Mouse (Mus musculus) urinary bladder, postnatal 14 days (tissue): ENCODE results near the gene Tph1.

Experiments
- DNase-seq: peaks from one replicate; pipeline ENCODE4 v3.0.0; 2021; ENCODE audit warnings: low spot score

The Tph1 gene

DNA sequence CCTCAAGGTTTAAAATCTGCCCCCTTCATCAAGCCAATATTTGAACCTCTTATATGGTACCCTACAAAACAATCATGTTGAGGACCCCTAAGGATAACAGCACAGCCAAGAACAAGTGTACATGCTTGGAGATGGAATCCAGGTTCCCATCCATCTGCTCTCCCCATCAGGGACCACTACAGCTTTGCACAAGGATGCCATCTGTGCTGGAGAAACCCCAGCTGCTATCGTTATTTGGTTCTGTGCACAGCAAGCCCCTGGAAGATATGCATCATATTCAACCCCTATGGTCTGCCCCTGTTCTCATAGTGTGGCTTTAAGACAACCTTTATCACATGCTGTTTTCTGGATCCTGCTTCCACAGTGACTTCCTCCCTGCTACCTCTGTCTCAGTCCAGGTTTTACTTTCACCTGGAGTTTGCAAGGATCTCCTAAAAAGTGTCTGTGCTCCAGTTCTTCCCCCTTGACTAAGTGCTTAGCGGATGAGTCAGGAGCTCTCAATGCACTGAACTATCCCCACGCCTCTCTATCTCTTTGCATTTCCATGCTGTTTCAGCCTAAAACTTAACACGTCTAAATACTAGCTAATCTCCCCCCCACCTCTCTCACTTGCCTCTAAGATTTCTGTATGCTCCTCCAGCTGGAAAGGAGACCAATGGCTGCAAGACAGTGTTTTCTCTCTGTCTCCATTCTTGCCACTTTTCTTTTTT, 23.8 kb downstream of the Tph1 start:
- no peak for DNase-seq

DNA sequence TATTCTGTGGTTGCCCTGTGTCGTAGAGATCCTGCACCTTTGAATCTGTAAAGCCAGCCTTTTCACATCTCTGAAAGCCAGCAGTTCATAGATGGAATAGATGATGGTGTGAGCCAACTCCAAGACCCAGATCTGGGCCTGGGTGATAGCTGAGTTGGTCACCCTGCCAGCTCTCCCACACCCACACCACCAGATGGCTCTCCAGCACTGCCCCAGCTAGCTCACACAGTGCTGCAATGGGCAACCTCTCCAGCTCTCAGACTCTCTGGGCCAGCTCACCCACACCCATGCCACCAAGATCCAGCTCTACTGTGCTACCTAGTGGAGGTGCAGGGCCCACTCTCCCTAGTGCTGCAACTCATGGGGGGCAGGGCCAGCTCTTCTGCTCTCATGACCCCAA, 29.2 kb downstream of the Tph1 start:
- no peak for DNase-seq

DNA sequence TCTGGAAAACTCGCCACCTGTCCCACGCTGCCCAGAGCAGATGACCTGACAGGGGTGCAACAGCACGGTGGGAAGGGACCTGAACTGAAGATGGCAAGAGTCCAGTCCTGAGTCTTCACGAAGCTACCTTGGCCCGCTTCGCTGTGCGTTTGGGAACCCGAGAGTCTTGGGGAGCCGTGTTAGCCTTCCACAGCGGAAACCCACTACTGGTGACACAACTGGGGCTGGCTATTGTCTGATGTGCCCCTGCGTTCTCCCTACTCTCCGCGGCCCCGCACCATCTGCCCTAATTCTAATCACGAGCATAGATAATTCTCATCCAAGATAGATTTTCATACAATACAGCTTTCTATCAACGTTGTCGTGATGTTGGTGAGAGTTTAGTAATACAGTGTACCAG, 32.3 kb downstream of the Tph1 start:
- no peak for DNase-seq

DNA sequence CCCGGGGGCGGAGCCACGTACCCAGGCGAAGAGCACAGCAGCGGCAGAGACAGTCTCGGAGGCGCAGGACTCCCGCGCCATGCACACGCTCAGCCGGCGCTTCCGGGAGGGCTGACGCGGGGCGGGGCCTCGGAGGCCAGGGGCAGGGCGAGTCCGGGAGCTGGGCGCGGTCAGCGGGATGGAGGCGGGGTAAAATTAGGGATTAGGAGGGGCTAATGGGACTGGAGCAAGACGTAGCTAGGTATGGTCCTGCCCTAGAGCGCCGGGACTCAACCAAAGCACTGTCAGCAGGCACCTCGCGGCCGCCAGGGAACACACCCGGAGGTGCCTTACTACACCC, 32.7 kb downstream of the Tph1 start, which contains the start of gene Sergef:
Gene Sergef, minus strand, starts transcription at position 116 of the 340 bp plus-strand sequence.
- peak; percentile 90 for DNase-seq

DNA sequence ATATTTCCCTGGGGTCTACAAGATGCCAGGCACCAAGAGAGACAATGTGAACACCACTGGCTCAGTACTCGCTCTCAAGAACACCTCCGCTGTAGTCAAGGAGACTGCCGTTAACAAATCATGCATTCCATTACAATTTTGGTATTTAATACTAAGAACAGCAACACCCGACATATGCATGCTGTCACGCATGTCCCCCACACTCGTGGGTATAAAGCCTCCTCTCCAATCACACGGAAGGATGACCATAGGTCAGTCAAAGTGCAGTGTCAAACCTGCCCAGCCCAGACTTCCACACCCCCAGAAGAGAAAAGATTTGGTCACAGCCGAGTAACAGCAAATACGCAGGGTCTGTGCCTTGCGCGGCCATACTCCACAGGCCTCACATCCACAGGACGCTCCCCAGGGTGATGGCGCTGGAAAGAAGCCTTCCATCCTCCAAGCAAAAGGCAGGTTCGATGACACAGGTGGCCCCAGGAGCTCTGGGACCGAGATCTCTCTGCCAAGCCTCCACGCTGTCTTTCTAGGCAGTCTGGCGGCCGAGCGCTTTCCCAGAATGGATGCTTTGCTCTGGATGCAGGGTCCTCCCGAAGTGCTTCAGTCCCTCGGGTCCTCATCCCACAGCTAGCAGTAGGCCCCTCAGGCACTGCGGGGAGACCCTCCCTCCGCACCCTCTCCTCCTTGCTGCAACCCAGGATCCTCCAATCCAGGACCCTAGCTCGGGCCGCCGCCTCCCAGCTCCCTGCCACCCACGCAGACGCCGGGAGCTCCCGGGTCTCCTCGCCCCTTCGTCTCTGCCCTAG, 33.2 kb downstream of the Tph1 start:
- DNase-seq: no peak

DNA sequence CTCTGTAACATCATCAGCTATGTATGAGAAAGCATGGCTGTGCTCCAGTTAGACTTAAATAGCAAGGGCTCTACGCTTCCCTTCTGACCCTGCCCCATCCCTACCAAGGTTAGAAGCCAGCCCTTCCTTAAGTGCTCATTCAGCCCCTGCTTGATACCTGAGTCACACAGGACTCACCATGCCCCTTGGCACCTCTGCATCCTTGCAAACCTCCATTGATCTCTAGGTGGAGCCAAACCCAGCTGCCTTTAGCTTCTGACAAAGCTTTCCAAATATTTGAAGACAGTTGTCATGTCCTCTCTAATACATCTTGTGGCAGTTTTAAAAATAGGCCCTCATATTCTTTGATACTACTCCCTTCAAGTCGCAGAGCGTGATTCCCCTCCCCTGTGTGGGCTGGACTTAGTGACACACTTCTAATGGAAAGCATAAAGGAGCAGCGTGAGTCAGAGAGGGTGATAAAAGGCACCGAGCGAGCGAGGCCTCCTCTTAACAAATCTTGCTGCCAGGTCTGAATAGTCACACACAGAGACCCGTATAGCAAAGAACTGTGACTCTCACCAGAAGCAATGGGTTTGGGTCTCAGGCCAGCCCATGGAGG, 43.9 kb downstream of the Tph1 start:
- no peak for DNase-seq

DNA sequence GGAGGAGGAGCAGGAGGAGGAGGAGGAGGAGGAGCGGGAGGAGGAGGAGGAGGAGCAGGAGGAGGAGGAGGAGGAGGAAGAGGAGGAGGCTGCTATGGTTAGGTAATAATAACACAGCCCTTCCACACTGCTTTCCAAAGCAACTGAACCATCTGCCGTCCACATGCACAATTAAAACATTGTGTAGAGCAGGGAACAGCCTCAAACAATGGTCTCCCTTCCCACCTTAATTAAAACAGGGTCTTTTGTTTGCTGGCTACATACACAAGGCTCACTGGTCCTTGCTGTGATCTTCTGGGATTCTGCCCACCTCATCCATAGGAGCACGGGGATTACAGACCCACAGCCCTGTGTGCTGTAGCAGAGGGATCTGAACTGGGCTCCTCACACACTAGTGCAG, 48.4 kb downstream of the Tph1 start:
- no peak for DNase-seq

DNA sequence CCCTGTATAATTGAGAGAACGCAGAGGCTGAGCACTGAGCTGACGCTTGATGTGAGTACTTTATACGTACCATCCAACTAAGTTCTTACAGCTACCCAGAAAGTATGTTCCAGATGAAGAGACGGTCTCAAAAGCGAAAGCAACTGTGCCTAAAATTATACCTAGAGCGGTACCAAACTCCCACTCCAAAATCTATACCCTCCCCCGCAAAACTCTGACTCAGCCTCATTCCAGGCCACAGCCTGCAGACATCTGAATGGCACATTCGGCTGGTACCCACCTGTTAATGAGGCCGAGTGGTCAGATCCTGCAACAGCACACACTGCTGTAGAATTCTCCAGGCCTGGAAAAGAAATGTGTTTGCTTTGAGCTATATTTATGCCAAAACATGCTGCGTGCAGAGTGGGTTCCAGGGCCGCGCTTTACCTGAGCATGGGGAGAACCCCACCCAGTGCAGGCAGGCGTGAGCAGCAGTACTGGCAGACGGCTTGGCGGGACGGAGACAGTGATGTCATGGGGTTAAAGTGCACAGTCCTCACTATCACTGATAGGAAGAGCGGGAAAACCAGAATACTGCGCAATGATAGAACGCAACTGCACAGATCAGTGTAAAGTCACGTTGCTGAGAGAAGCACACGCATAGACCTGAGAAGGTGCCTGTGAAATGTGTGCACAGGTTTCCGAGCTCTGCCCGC, 53.8 kb downstream of the Tph1 start:
- DNase-seq: no peak

DNA sequence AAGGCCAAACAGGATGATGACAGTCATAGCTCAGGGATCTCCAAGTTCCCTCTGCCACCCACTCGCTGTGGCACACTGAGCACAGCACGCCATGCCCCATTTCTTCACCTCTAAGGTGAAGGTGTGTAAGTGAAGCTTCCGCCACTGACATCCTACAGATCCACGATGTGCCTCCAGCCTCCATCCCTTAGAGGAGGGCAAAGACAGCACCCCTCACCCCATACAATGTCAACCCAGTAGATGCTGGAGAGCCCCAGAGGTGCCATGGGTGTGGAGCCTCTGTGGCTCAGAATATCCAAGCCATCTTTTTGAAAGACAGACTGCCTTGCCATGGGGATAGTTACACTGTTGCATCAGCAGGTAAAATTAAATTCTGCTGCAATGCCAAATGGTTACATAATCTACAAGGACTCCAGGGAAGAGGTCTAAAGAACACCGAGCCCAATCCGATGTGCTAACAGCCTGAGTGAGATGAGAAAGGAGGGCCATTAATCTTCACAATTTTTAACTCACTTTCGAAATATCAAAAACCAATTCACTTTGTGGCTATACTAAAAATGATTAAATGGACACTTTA, 55.8 kb downstream of the Tph1 start:
- DNase-seq: no peak

DNA sequence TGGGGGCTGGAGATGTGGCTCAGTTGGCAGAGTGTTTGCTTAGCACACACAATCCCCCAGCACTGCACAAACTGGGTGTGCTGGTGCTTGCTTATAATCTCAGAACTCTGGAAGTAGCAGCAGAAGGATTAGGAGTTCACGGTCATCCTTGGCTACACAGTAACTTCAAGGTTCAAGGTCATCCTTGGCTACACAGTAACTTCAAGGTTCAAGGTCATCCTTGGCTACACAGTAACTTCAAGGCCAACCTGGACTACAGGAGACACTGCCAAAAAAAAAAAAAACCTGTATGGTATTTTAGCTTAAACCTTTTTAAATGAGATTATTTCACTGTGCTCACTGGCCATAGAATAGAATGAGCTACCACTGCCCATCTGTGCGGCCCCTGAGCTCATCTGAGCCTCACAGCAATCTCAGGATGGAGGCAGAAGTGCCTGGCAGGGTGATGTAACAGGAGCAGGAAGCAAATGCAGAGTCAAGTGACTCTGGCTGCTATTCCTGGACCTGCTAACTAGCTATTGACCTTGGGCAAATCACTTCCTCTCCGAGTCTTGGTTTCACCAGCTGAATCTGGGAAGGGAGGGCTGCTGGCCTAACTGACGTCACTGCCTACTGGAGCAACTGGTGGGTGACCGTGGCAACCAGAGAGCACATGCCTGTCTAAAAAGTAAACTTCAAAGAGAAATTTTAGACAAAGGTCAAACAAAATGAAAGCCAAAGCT, 56.9 kb downstream of the Tph1 start:
- no peak for DNase-seq

DNA sequence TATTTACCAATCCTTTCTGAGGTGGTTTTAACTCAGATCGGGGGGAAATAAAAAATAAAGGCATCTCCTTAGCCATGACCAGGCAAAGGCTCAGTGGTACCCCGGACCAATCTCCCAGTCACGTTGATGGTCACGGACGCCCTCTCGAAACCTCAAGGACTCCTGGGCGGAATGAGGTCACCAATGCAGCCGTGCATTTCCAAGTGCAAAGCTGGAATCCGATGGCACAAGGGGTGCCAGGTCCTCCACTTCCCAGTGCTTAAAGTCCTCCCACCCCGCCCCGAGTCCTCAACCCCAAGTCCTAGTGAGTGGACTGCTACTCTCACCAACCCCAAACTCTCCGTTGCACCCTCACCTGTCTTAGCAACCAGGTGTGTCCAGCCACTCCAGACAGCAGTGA, 58.1 kb downstream of the Tph1 start:
- no peak for DNase-seq

DNA sequence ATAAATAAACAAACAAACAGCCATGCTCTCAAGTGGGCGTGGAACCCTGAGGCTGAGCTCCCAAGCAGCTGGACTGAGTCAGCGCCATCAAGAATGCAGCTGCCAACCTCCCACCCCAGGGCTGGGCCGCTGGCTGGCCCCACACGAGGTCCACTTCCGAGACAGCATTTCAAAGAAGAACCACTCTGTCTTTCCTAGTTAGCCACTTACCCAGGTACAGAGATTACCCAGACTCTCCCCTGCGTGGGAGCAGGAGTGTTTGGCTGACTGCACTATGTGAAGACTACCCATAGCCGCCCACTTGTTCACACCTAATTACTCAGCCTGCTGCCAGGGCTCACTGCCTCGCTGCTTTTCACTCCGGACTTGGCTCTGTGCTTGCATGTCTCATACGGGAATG, 59.2 kb downstream of the Tph1 start:
- DNase-seq: no peak

DNA sequence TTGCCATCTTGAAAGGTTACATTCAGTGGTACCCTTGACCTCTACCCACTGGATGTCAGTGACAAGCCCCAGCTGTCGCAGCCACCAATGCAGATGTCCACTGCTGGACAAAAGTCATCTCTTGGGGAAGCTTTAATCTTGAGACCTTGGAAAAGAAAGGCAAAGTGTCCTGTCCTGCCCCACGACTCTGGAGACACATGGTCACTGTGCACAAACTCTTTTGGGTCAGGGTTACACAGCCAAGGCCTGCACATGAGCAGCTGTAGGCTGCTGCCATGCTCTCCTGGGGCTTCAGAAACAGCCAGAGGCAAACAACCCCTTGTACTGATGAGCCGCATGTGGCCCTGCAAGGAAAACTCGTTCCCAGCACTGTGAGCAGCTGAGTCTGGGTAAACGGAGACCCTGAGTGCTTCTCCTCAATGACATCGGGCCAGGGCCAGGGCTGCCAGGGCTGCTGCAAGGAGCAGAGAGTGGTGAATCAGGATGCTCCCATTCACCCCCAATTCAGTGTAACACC, 59.9 kb downstream of the Tph1 start:
- no peak for DNase-seq

DNA sequence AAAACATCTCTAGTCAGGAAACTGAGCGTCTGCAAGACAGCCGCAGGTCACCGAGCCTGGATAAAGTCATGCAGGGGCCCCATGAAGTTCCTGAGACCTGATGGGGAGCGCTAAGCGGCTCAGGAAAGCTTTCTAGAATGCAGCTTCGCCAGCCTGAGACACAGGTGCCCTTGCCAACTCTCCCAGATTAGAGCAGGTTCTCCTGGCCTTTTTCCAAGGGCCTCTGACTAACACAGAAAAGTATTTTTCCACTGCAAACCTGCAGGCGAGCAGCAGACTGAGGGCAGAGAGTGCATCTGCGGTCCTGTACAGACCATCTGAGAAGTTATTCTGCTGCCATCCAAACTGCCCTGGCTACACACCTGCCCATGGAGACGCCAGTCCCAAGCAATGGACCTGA, 60.4 kb downstream of the Tph1 start:
- DNase-seq: peak; percentile 53

DNA sequence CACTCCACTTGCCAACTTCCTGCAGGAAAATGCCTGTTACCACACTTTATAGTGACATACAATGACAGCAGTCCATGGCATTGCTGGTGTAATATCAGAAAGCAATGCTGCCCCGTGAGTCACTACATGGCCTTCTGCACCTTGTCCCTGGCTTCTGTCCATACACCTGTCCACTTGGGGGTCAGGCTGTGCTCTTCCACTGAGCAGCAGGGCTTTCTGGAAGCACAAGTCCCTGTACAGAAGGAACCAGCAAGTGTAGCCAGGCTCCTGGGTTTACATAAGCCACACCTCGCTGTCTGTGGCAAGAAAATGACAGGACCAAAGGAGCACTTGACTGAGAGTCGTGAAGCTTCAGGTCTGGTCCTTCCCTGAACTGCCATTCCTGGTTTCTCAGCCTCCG, 63.0 kb downstream of the Tph1 start:
- DNase-seq: no peak

DNA sequence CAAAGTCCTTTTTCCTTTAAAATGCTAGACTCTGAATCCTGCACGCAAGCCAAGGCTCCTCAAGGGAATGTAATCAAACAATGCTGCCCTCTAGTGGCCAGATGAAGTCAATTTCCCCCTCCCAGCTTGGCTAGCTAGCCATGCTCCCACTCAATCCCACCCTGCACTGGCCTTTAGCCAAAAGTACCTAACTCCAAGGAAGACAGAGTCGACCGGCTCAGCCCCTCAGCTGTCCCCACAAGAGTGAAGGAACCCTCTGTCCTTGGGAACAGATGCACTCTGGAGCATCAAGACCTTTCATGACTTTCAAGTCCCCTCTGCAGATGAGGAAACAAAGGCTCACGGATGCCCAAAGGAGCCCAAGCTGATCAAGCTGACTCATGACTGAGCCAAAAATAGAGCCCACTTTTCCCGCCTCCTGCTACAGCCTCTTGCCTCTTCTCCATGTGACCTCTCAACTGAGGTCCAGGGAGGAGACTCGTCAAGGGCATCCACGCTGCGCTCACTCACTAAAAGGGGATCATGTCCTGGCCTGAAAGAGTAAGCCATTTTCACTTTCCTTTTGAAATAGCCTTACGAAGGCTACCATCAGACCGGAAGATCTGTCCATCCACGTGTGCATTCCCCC, 64.8 kb downstream of the Tph1 start:
- DNase-seq: peak; percentile 46

DNA sequence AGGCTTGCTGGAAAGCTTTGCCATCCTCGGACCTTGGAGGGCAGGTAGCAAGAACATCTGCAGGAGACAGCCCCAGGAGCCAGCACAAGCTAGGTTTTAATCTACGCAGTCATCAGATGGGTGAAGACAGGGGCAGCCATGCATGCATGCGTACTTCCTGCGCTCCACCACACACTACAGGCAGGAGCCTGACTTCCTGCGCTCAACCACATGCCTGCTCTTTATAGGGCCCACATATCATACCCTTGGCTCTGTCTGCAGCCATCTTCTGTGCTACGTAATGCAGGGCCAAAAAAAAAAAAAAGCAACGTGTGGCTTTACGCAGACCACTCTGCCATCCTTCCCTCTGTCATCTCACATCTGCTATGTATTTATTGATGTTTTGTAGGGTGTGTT, 65.3 kb downstream of the Tph1 start:
- DNase-seq: no peak

DNA sequence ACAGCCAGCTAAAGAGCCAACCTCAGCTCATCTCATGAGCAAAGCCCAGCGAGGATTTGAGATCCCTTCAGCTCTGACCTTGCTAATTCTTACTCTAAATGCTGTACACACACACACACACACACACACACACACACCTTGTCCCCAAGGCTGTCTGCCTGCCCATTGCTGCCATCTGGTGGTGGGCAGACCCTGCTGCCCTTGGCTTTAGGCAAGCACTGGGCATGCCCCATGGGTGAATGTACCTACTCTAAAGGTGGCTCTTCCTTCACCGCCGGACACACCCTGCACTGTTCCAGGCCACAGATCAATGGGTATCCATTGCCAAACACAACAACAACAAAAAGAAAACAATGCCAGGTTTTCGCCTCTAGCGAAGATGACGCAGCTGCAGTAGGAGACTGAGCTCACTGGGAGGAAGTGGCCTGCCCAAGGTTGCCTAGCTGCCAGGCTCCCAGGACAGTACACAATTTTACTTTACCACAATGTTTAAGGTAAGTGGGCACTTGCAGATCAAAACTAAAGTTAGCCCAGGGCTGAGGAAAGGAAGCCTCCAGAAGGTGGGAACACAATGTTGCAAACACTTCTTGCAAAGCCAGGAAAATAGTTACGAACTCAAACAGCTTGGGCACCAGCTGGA, 65.8 kb downstream of the Tph1 start:
- peak; percentile 71 for DNase-seq

DNA sequence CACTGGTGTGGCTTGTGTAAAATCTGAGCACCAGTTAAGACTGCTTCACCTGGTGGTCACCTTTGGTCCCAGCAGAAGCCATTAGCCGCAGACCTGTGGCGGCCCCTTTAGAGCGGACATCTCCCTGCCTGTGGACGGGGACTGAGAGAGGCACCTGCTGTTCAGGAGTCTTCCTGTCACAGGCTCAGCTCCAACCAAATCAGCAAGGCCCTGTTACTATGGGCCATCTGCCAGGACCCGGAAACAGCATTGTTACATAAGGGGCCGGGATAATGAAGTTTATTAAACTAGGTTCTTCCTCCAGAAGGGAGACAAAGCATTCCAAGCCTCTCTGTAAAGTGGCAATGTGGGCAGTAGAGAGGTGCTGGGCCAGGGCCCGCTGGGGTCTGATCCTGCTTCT, 69.3 kb downstream of the Tph1 start:
- no peak for DNase-seq

DNA sequence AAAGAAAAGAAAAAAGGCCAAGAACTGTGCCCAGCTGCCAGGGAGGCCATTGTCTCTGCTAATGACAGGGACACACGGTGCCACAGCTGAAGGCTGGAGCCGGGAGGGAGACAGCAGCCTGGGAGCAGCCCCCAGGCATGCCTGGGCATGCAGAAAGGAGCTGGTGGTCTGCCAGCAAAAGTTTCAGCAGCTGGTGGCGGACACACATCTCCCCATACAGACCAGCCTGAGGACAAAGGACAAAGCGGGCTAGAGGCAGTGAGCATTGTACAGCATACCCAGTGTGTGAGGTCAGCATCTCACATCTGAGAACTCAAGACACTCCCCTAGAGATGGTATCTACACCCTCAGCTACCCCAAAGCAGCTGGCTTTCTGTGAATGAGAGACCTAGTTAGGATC, 70.3 kb downstream of the Tph1 start:
- no peak for DNase-seq

DNA sequence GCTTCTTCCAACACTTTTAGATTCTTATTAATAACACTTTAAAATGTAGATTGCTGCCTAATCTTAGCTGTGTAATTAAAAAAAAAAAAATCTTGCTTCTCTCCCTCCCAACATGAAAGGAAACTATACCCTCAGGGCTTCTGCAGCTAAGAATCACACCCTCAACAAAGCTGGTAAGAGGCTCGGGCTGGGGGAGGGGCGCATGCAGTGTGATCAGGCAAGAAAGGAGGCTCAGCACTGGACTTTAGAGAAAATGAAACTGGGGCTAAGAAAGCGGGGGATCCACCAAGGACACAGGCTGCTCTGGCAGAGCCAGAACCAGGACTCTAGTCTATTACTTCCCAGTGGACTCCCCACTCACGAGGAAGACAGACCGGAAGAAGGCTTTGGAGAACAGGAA, 71.2 kb downstream of the Tph1 start:
- no peak for DNase-seq
